Mouse (Mus musculus): ENCODE measurements around the gene Togaram2.

DNA sequence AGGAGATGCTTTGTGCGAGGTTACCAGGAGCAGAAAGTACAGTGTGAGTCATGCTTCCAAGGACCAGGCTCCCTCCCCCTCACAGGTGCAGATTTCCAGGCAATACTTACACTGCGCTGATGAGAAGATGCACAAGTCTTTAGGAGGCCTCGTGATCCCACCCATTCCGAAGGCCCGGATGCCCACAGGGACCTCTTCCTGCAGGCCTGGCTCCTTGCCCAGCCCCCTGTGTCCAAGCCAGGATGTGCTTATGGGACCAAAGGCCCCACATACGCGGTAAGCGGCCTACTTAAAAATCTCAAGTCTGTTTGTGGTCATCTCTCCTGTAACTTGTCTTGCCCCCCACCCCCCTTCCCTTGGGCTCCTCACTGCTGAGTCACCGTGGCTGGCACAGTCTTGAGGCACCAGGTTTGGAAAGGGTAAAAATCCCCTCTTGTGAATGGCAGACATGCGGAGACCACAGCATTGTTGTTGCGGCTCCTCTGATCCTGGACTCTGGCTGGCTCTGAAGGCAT lies 18.4 kb downstream of the Togaram2 start:
- TF ChIP-seq ZNF384 (IDR thresholded peaks at IDR 0.05; ENCODE audit: low read depth, low read length), result no peak
- TF ChIP-seq MAFK (IDR thresholded peaks at IDR 0.05; ENCODE audit: insufficient read depth, low read depth, low read length), result no peak
- TF ChIP-seq HCFC1 (IDR thresholded peaks at IDR 0.05; ENCODE audit: borderline replicate concordance, insufficient read depth, low read length), result no peak
